Mouse (Mus musculus): ENCODE results near the gene Tgfb3. TPM values are rescaled to one million over a fixed set of nuclear protein-coding genes. Genes with fewer than 3 reads are reported as not detected.
A peak's percentile ranks its signal among the peaks of the same experiment; 100 is the strongest.

Gene Tgfb3
- polyA plus RNA-seq, 1 experiment from 2014 or later: 7.7 TPM

GRCm38 (mm10) chr12:86077736-86078135, 1.1 kb downstream of the Tgfb3 start:
- H3K4me3 ChIP-seq: peak overlapping the region; percentile 48
- 21% methylated on average over 11 of the region's 11 CpGs for WGBS
- H3K4me2 ChIP-seq (replicated peaks): peak overlapping the region; percentile 87
- H3K4me1 ChIP-seq: peaks cover 30% of the 10 kb centered on the region
- no peaks in the 10 kb centered on the region for H3K36me3 ChIP-seq
- no peak for ATAC-seq (replicated peaks)
- H3K9me3 ChIP-seq: no peaks in the 10 kb centered on the region
- peaks cover 4% of the 10 kb centered on the region; the same call in 1 of the 2 replicates for H3K27me3 ChIP-seq
- H3K27ac ChIP-seq (replicated peaks): peak overlapping the region; percentile 44; the same call in 1 of the 2 replicates
- H3K9ac ChIP-seq (replicated peaks): peak overlapping the region; percentile 50

GRCm38 (mm10) chr12:86077322-86077721, 1.5 kb downstream of the Tgfb3 start:
- 30% methylated on average over 8 of the region's 8 CpGs for WGBS
- H3K4me3 ChIP-seq: peak overlapping the region; percentile 48
- H3K9ac ChIP-seq (replicated peaks): peak overlapping the region; percentile 50; the same call in 1 of the 2 replicates

GRCm38 (mm10) chr12:86076321-86076901, 2.4 kb downstream of the Tgfb3 start:
- Histone ChIP-seq H3K4me2 (replicated peaks) (peak overlapping the region; percentile 87), H3K4me1 (peaks cover 29% of the 10 kb centered on the region), H3K36me3 (no peaks in the 10 kb centered on the region), H3K27me3 (peaks cover 4% of the 10 kb centered on the region; the same call in 1 of the 2 replicates), H3K9me3 (no peaks in the 10 kb centered on the region), H3K9ac (replicated peaks) (peak overlapping the region; percentile 6; the same call in 1 of the 2 replicates), H3K27ac (replicated peaks) (peak overlapping the region; percentile 11), H3K4me3 (peak overlapping the region; percentile 48)
- no peak for ATAC-seq (replicated peaks)
- WGBS: 10% methylated on average over 13 of the region's 13 CpGs

More at GRCm38 (mm10) chr12:86077322-86077721, 1.5 kb downstream of the Tgfb3 start:
- Histone ChIP-seq H3K4me2 (replicated peaks) (peak overlapping the region; percentile 87), H3K27me3 (peaks cover 4% of the 10 kb centered on the region; the same call in 1 of the 2 replicates), H3K9me3 (no peaks in the 10 kb centered on the region), H3K4me1 (peaks cover 29% of the 10 kb centered on the region), H3K36me3 (no peaks in the 10 kb centered on the region), H3K27ac (replicated peaks) (0 out of 2 replicates have a peak overlapping the region, but pooled peaks have one; percentile 44)
- ATAC-seq (replicated peaks): no peak

GRCm38 (mm10) chr12:86075358-86075757, 3.5 kb downstream of the Tgfb3 start:
- 0 out of 2 replicates have a peak overlapping the region, but pooled peaks have one; percentile 6 for H3K4me3 ChIP-seq
- WGBS: 83% methylated on average over 7 of the region's 7 CpGs
- H3K27ac ChIP-seq (replicated peaks): no peak overlapping the region
- H3K36me3 ChIP-seq: no peaks in the 10 kb centered on the region
- H3K9me3 ChIP-seq: no peaks in the 10 kb centered on the region
- H3K27me3 ChIP-seq: peaks cover 4% of the 10 kb centered on the region; the same call in 1 of the 2 replicates
- no peak overlapping the region for H3K9ac ChIP-seq (replicated peaks)
- ATAC-seq (replicated peaks): no peak
- peaks cover 34% of the 10 kb centered on the region for H3K4me1 ChIP-seq
- H3K4me2 ChIP-seq (replicated peaks): peak overlapping the region; percentile 87

GRCm38 (mm10) chr12:86074681-86075080, 4.2 kb downstream of the Tgfb3 start:
- no peak overlapping the region for H3K9ac ChIP-seq (replicated peaks)
- 87% methylated on average over 12 of the region's 12 CpGs for whole genome bisulfite sequencing
- H3K36me3 ChIP-seq: no peaks in the 10 kb centered on the region
- no peak for ATAC-seq (replicated peaks)
- H3K4me1 ChIP-seq: peaks cover 34% of the 10 kb centered on the region
- peaks cover 4% of the 10 kb centered on the region; the same call in 1 of the 2 replicates for H3K27me3 ChIP-seq
- H3K4me3 ChIP-seq: no peak overlapping the region
- no peaks in the 10 kb centered on the region for H3K9me3 ChIP-seq
- no peak overlapping the region for H3K27ac ChIP-seq (replicated peaks)
- H3K4me2 ChIP-seq (replicated peaks): no peak overlapping the region

- WGBS: 13% methylated on average over 6 of the region's 6 CpGs
- ATAC-seq (replicated peaks): peak; percentile 90
- Histone ChIP-seq H3K4me2 (replicated peaks) (no peak overlapping the region), H3K9ac (replicated peaks) (no peak overlapping the region), H3K36me3 (no peaks in the 10 kb centered on the region), H3K9me3 (no peaks in the 10 kb centered on the region), H3K27me3 (no peaks in the 10 kb centered on the region), H3K4me3 (no peak overlapping the region), H3K27ac (replicated peaks) (peak overlapping the region; percentile 79), H3K4me1 (peaks cover 14% of the 10 kb centered on the region)
These were observed 7.4 kb downstream of the Tgfb3 start for GRCm38 (mm10) chr12:86071432-86071831.

- no peak for ATAC-seq (replicated peaks)
- no peak overlapping the region for H3K4me2 ChIP-seq (replicated peaks)
- H3K27ac ChIP-seq (replicated peaks): no peak overlapping the region
- no peaks in the 10 kb centered on the region for H3K4me1 ChIP-seq
- H3K9ac ChIP-seq (replicated peaks): no peak overlapping the region
- no peaks in the 10 kb centered on the region for H3K9me3 ChIP-seq
- H3K27me3 ChIP-seq: no peaks in the 10 kb centered on the region
- no peak overlapping the region for H3K4me3 ChIP-seq
- H3K36me3 ChIP-seq: 0 out of 2 replicates have a peak, but pooled peaks cover 2% of the 10 kb centered on the region
These were observed 14.0 kb downstream of the Tgfb3 start for GRCm38 (mm10) chr12:86064796-86065195.

- ATAC-seq (replicated peaks): no peak
- Histone ChIP-seq H3K4me3 (no peak overlapping the region), H3K27ac (replicated peaks) (no peak overlapping the region), H3K4me2 (replicated peaks) (no peak overlapping the region), H3K9ac (replicated peaks) (no peak overlapping the region), H3K36me3 (no peaks in the 10 kb centered on the region), H3K9me3 (no peaks in the 10 kb centered on the region), H3K27me3 (no peaks in the 10 kb centered on the region), H3K4me1 (no peaks in the 10 kb centered on the region)
- WGBS: 87% methylated on average over 6 of the region's 6 CpGs
These were observed 19.5 kb downstream of the Tgfb3 start for GRCm38 (mm10) chr12:86059341-86059740.

- Histone ChIP-seq H3K27me3 (no peaks in the 10 kb centered on the region), H3K4me2 (replicated peaks) (no peak overlapping the region), H3K9me3 (no peaks in the 10 kb centered on the region), H3K36me3 (no peaks in the 10 kb centered on the region), H3K4me1 (no peaks in the 10 kb centered on the region), H3K9ac (replicated peaks) (no peak overlapping the region), H3K4me3 (no peak overlapping the region), H3K27ac (replicated peaks) (no peak overlapping the region)
- no peak for ATAC-seq (replicated peaks)
- 90% methylated on average over 8 of the region's 8 CpGs for WGBS
These were observed 21.3 kb downstream of the Tgfb3 start for GRCm38 (mm10) chr12:86057516-86057915.

- H3K36me3 ChIP-seq: no peaks in the 10 kb centered on the region
- 94% methylated on average over 8 of the region's 8 CpGs for WGBS
- H3K4me2 ChIP-seq (replicated peaks): no peak overlapping the region
- ATAC-seq (replicated peaks): no peak
- no peak overlapping the region for H3K4me3 ChIP-seq
- no peaks in the 10 kb centered on the region for H3K9me3 ChIP-seq
- H3K27ac ChIP-seq (replicated peaks): no peak overlapping the region
- no peak overlapping the region for H3K9ac ChIP-seq (replicated peaks)
- no peaks in the 10 kb centered on the region for H3K27me3 ChIP-seq
- no peaks in the 10 kb centered on the region for H3K4me1 ChIP-seq
These were observed 21.9 kb downstream of the Tgfb3 start for GRCm38 (mm10) chr12:86056976-86057375.

GRCm38 (mm10) chr12:86055306-86055705, 23.5 kb downstream of the Tgfb3 start:
- Histone ChIP-seq H3K27ac (replicated peaks) (no peak overlapping the region), H3K9me3 (no peaks in the 10 kb centered on the region), H3K4me2 (replicated peaks) (no peak overlapping the region), H3K27me3 (no peaks in the 10 kb centered on the region), H3K36me3 (no peaks in the 10 kb centered on the region), H3K4me1 (no peaks in the 10 kb centered on the region), H3K9ac (replicated peaks) (no peak overlapping the region), H3K4me3 (no peak overlapping the region)
- 97% methylated on average over 2 of the region's 2 CpGs for WGBS
- ATAC-seq (replicated peaks): no peak

- no peaks in the 10 kb centered on the region for H3K27me3 ChIP-seq
- no peak overlapping the region for H3K9ac ChIP-seq (replicated peaks)
- H3K4me2 ChIP-seq (replicated peaks): no peak overlapping the region
- no peak overlapping the region for H3K4me3 ChIP-seq
- H3K27ac ChIP-seq (replicated peaks): no peak overlapping the region
- H3K4me1 ChIP-seq: no peaks in the 10 kb centered on the region
- no peaks in the 10 kb centered on the region for H3K36me3 ChIP-seq
- WGBS: 94% methylated on average over 5 of the region's 5 CpGs
- no peak for ATAC-seq (replicated peaks)
- no peaks in the 10 kb centered on the region for H3K9me3 ChIP-seq
These were observed 27.4 kb downstream of the Tgfb3 start for GRCm38 (mm10) chr12:86051477-86051876.

GRCm38 (mm10) chr12:86049813-86050212, 29.0 kb downstream of the Tgfb3 start:
- H3K4me3 ChIP-seq: no peak overlapping the region
- no peaks in the 10 kb centered on the region for H3K36me3 ChIP-seq
- no peaks in the 10 kb centered on the region for H3K4me1 ChIP-seq
- ATAC-seq (replicated peaks): no peak
- H3K27me3 ChIP-seq: no peaks in the 10 kb centered on the region
- no peak overlapping the region for H3K4me2 ChIP-seq (replicated peaks)
- no peak overlapping the region for H3K27ac ChIP-seq (replicated peaks)
- H3K9ac ChIP-seq (replicated peaks): no peak overlapping the region
- WGBS: 56% methylated on average over 6 of the region's 6 CpGs
- H3K9me3 ChIP-seq: no peaks in the 10 kb centered on the region
